Mouse (Mus musculus): ENCODE data around the gene Ugt1a5.

The Ugt1a5 gene

DNA sequence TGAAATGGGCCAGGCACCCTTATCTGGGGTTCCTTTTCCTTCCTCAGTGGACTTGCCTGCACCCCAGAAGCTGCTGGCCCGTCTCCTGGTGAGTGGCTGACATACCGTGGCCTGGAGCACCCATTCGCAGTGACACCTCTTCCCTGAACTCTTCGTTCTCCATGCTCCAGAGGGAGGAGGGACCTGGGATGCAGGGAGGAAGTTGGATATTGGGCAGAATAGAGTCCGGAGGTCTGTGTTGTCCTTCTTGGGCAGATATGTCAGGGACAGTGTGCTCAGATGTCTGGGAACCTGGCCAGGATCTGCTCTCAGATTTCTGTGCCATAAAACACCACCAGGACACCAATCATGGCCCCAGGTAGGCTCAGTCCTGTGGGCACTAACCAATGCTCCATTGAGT is 74.3 kb downstream of the Ugt1a5 start:
- no peak for DNase-seq (ENCODE audit: low read depth, low spot score)

DNA sequence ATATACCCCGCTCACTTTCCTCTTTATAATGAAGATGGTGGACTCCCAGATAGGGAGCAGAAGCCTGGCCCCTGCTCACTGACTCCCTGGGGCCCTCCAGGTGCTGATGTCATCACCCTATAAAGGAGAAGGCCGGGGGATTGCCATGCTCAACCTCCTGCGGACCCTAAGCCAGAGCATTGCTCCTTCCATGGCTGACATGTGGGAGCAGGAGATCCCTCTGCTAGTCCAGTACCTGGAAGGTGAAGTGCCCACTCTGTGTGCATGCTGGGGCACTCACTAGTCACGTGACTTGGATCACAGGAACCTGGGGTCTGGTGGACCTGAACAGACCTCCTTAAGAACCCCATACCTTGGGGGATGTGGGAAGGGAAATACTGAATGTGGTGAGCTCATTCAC is 74.8 kb downstream of the Ugt1a5 start:
- DNase-seq (ENCODE audit: low read depth, low spot score) = no peak

DNA sequence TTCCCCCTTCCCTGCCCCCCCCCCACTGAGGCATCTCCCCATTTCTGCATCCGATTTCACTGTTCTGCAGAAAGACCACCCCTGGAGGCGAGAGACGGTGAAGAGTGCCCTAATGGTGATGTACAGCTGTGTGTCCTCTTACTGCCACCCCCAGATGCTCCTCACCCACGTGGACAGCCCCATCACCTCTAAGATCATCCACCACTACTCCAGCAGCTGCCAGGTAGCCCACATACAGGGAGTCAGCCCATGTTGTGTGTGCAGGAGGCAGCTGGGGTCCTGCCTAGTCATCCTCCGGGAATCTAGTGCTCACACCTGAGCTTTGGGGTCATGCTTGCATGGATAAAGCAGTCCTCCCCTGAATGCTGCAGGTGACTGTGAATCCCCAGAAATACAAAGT is 78.0 kb downstream of the Ugt1a5 start:
- no peak for DNase-seq (ENCODE audit: low read depth, low spot score)

DNA sequence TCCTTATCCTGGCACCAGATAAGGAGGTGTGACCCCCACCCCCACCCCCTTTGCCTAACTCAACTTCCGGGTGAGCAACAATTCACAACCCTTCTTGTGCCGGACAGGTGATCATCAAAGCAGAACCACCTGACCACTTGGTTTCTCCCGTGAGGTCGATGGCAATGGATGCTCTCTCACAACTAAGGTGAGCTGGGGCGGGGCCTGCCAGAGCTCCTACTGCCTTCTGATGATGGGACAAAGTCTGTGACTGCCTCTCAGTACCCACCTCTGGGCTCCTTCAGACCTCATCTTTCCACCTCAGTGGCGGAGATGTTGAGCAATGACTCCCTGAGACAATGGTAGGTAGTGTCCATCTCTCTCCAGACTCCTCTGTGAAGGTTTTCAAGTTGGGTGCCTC is 80.1 kb downstream of the Ugt1a5 start:
- no peak for DNase-seq (ENCODE audit: low read depth, low spot score)

- no peak for DNase-seq (ENCODE audit: low read depth, low spot score)
These were observed 80.6 kb downstream of the Ugt1a5 start for GRCm38 (mm10) chr1:88246386-88246785.

GRCm38 (mm10) chr1:88247660-88248059 is 81.8 kb downstream of the Ugt1a5 start:
- no peak for DNase-seq (ENCODE audit: low read depth, low spot score)

DNA sequence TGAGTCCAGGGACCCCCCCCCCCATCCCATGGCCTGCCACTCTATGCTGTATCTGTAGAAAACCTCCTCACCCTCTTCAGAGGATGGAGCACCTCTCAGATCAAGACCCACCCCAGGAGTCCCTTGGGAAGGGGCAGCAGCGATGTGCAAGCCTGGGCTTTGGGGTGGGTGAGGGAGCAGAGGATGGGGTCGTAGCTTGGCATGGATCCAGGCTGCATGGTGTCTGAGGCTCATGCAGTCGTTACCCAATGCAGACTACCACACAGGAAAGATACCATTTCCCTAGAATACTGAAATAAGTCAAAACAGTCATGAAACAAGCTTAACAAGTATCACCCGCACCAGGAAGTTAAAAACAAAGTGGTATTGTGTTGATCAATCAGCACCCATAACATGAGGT is 82.8 kb downstream of the Ugt1a5 start:
- DNase-seq (ENCODE audit: low read depth, low spot score) = no peak

- no peak for DNase-seq (ENCODE audit: low read depth, low spot score)
These were observed 83.8 kb downstream of the Ugt1a5 start for GRCm38 (mm10) chr1:88249596-88249995.

GRCm38 (mm10) chr1:88250023-88250422 is 84.2 kb downstream of the Ugt1a5 start:
- no peak for DNase-seq (ENCODE audit: low read depth, low spot score)

DNA sequence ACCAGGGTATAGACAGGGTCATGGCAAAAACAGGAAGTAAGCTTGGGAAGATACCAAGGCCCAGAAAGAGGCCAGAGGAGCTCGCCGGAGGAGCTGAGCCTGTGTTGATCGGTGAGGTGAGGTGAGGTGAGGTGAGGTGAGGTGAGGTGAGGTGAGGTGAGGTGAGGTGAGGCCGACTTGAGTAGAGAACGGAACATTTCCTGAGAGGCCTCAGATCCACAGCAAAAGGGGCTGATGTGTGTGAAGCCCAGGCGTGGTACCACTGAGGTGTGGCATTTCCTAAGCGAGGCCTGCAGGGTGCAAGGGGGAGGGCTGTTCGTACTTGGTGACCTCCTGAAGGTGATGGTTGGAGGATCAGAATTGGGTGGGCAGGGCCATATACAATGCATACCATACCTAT is 87.3 kb downstream of the Ugt1a5 start:
- DNase-seq (ENCODE audit: low read depth, low spot score) = no peak

DNA sequence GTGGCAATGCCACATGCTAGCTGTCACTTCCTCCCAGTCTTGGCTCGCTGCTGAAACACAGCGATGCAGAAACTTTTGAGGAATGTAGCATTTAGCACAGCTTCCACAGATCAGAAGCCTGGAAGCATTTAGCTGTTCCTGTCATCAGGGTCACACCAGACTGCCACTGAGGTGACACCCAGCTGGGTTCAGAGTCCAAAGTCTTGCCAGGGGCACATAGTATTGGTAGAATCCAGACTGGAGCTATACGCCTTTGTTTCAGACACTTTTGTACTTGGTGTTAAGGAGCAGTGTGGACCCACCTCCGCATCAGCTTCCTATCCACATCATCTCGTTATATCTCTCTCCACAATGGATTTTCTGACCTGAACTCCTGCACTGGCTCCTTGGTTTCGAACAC is 87.7 kb downstream of the Ugt1a5 start:
- no peak for DNase-seq (ENCODE audit: low read depth, low spot score)

GRCm38 (mm10) chr1:88254793-88255465 is 89.1 kb downstream of the Ugt1a5 start:
- no peak for DNase-seq (ENCODE audit: low read depth, low spot score)

GRCm38 (mm10) chr1:88255466-88255857 is 89.7 kb downstream of the Ugt1a5 start:
- no peak for DNase-seq (ENCODE audit: low read depth, low spot score)

GRCm38 (mm10) chr1:88255989-88256754 is 90.4 kb downstream of the Ugt1a5 start:
- DNase-seq (ENCODE audit: low read depth, low spot score) = no peak

DNA sequence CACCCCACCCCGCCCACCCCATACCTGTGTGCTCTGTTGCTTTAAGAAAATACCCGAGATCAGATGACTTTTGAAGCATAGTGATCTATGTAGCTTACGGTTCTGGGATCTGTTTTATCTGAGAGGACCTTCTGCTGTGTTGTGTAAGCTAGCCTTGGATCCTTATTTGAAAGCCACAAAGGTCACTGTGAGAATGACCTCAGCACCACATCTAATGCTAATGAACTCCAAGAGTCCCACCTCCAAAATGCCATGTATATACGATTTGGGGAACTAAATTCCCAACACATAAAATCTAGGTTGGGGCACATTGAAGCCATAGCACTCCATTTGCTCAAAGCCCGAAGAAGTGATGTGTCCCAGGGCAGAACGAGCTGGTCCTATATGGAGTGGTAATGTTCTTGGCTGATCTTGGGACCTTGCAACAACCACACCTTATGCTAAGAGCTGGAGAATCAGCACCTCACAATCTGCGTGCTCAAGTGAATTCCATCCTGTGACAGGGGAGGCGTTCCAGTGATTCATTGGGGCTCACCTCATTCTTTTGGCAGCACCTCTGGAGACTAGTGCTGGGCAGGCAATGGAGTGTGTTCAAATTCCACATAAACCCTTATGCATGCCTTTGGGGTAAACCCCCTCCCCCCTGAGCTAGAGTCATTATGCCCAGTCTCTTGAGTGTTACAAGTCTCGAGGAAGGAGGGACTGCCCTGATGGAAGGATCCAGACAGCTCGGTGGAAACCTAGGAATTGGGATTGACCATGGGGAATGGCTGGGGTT is 91.3 kb downstream of the Ugt1a5 start:
- no peak for DNase-seq (ENCODE audit: low read depth, low spot score)

GRCm38 (mm10) chr1:88257681-88258080 is 91.9 kb downstream of the Ugt1a5 start:
- DNase-seq (ENCODE audit: low read depth, low spot score) = no peak

DNA sequence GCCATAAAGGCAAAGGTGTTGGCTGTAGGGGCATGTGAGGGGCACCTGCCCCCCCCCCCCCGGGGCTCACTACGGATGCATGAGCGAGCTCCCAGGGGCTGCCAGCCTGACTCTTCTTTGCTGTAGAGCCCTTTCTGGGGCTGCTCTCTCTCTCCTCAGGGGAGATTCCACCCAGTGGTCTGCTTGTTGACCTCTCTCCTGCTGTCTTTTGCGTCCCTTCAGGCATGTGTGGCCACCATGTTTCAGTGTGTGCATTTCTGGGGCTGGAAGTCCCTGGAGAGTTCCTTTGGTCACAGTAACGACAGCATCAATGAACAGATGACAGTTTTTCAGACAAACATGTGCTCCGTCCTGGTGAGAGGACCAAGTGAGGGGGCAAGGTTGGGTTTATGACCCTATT is 92.5 kb downstream of the Ugt1a5 start:
- DNase-seq (ENCODE audit: low read depth, low spot score) = no peak

DNA sequence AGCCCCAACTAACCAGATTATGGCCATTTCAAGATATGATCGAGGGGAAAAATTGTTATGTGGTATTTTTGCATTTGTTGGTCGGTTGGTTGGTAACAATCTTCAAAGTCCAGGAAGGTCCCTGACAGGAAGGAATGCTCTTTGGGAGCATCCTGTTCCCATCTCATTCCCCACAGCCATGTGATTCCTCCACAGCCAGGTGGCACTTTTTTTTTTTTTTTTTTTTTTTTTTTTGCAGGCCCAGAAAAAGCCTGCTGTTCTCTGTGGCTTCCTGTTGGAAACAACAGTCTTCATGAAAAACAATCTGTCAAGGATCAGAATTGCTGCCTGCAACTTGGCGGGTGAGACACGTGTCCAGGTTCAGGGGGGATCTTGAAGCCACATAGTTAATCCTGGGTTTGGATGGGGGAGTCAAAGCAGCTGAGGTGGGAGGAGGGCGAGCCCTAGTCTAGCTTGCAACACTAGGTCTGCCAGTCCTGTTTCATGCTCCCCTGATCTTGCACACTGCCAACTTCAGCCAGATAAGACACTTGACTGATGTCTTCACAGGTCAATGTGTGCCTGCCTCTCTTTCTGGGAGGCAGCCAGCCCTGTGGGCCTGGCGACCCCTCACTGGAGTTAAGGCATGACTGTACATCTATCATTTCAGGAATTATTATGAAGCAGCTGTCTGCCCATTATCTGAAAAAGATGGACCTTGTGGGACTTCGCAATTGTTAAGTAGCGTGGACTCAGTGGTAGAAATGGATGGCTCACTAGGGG is 93.2 kb downstream of the Ugt1a5 start:
- DNase-seq (ENCODE audit: low read depth, low spot score) = no peak

DNA sequence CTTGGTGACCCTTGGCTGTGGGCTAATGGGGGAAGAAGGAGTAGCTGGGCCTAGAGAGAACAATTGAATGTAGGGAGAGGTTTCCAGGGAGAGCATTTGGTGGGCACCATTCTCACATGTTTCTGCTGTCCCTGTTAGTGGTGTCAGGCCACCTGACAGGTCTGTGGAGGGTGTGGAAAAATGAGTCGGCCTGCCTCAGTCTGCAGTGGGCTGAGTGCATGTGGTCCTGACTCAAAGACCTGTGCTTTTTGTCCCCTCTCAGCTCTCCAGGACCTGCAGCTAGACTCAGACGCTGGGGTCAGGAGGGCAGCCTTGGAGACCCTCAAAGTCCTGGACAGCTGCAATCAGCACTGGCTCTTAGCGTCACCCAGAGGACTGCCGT is 93.8 kb downstream of the Ugt1a5 start:
- no peak for DNase-seq (ENCODE audit: low read depth, low spot score)

- no peak for DNase-seq (ENCODE audit: low read depth, low spot score)
These were observed 94.3 kb downstream of the Ugt1a5 start for GRCm38 (mm10) chr1:88260114-88260513.

DNA sequence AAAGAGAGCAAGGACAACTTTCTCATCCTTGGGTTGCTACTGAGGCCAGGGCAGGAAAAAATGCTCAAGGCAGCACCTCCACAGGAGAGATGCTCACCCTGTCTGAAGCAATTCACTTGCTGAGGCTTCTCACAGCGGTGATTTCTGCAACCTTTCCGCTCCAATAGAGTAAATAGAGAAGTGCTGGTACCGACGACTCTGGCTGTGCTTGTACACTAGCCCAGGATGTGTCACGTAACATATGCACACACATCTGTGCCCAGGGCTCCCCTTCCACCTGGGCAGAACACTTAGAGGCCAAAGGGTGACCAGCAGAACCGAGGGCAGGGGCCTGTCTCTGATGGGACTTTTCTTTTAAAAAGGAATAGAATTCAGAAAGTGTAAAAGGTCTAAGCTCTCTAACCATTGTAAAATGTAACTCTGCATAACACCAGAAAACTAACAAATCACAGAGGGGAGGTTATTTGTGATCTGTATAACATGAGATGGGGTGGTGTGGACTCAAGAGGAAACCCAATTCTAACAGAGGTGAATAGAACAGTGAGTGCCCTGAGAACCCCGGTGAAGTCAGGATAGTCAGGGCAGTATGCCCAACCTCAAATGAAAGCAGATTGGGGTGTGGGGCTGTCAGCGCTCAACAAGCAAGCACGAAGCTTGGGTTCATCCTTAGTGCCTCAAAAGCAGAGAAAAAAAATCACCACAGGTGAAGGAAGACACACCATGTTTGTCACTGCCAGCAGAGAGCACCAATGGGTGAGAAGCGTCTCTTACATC is 95.0 kb downstream of the Ugt1a5 start:
- DNase-seq (ENCODE audit: low read depth, low spot score) = no peak
